ENCODE assay signal across 26 mouse cellular contexts in genomic region chr17:15115550-15115949, GRCm38 (mm10).
DNase-seq lines count a peak whose midpoint lies in the region; ATAC-seq and TF ChIP-seq lines count a peak whose summit lies in the region.
"Had no signal": no experiment of that assay in that cellular context is flagged by ENCODE, and none has a peak within 500 bp of the region (broad histone marks: within the 10 kb centered on the region; RNA-seq: fewer than 3 reads in every experiment).

No protein-coding gene starts in this region.

- ATAC-seq in kidney, embryonic 14.5 days (ENCODE audit: low FRiP score, low TSS enrichment) = no peak
- peak; percentile 73 for ATAC-seq in intestine, postnatal 0 days
- ATAC-seq: activated CD4-positive, CD25-positive, alpha-beta regulatory T cell, adult 4 months; CD4-positive, CD25-positive, alpha-beta regulatory T cell, adult 4 months; forebrain, embryonic 13.5 days; forebrain, embryonic 15.5 days; forebrain, postnatal 0 days had no signal

- H3K36me3 ChIP-seq in kidney, embryonic 14.5 days (ENCODE audit: control insufficient read depth, insufficient read depth, low read length) = no peaks in the 10 kb centered on the region
- H3K36me3 ChIP-seq in intestine, postnatal 0 days (ENCODE audit: control insufficient read depth, insufficient read depth) = no peaks in the 10 kb centered on the region
- H3K36me3 ChIP-seq: embryonic facial prominence, embryonic 10.5 days; embryonic facial prominence, embryonic 12.5 days; forebrain, embryonic 15.5 days; G1E had no signal

- H3K4me3 ChIP-seq in kidney, embryonic 14.5 days (ENCODE audit: low read length) = no peak overlapping the region
- no peak overlapping the region for H3K4me3 ChIP-seq in intestine, postnatal 0 days (ENCODE audit: low read depth, low read length)
- H3K4me3 ChIP-seq: embryonic facial prominence, embryonic 10.5 days; embryonic facial prominence, embryonic 12.5 days; forebrain, embryonic 13.5 days; forebrain, embryonic 15.5 days had no signal

- no peak overlapping the region for H3K9ac ChIP-seq in kidney, embryonic 14.5 days (ENCODE audit: low read depth, low read length)
- no peak overlapping the region for H3K9ac ChIP-seq in intestine, postnatal 0 days (ENCODE audit: low read depth, low read length)
- H3K9ac ChIP-seq: embryonic facial prominence, embryonic 12.5 days; forebrain, embryonic 13.5 days; forebrain, embryonic 15.5 days; forebrain, postnatal 0 days had no signal

- peak; percentile 4 for DNase-seq in embryo, embryonic 10.5 days (ENCODE audit: low spot score)
- DNase-seq in embryo, embryonic 9.5 days (ENCODE audit: extremely low spot score) = no peak
- DNase-seq in kidney, adult 9 months = peak; percentile 20
- DNase-seq in spleen, postnatal 4 days (ENCODE audit: low spot score in 2 of 2) = no peak
- DNase-seq: adrenal gland, adult 8-10 months; adrenal gland, postnatal 14 days; adrenal gland, postnatal 36 days; B cell, adult 2 months; cerebellum, adult 11-12 months; cerebellum, adult 2 months; cerebellum, adult 9-10 months; cerebellum, postnatal 10 days; cerebellum, postnatal 25 days; embryo, embryonic 11 days; forebrain, postnatal 0 days had no signal

- H3K27me3 ChIP-seq in kidney, embryonic 14.5 days (ENCODE audit: control insufficient read depth, insufficient read depth, low read length) = no peaks in the 10 kb centered on the region
- no peaks in the 10 kb centered on the region for H3K27me3 ChIP-seq in intestine, postnatal 0 days (replicated peaks; ENCODE audit: control insufficient read depth, insufficient read depth, low read length)
- H3K27me3 ChIP-seq: CH12.LX; embryonic facial prominence, embryonic 12.5 days; forebrain, embryonic 13.5 days; forebrain, embryonic 15.5 days; Patski had no signal

- 58% methylated on average over 3 of the region's 3 CpGs for WGBS in kidney, embryonic 14.5 days
- WGBS in intestine, postnatal 0 days = 48% methylated on average over 3 of the region's 3 CpGs

- H3K9me3 ChIP-seq in kidney, embryonic 14.5 days (ENCODE audit: control insufficient read depth, low read length) = no peaks in the 10 kb centered on the region
- H3K9me3 ChIP-seq in intestine, postnatal 0 days (ENCODE audit: control insufficient read depth) = no peaks in the 10 kb centered on the region
- H3K9me3 ChIP-seq: embryonic facial prominence, embryonic 10.5 days; embryonic facial prominence, embryonic 12.5 days; forebrain, embryonic 13.5 days; forebrain, embryonic 15.5 days; G1E had no signal

- H3K27ac ChIP-seq in kidney, embryonic 14.5 days (ENCODE audit: low read depth, low read length) = no peak overlapping the region
- no peak overlapping the region for H3K27ac ChIP-seq in intestine, postnatal 0 days (ENCODE audit: low read depth, low read length)
- H3K27ac ChIP-seq: embryonic facial prominence, embryonic 10.5 days; embryonic facial prominence, embryonic 12.5 days; forebrain, embryonic 13.5 days; forebrain, embryonic 15.5 days had no signal

- no peaks in the 10 kb centered on the region for H3K4me1 ChIP-seq in kidney, embryonic 14.5 days (ENCODE audit: control insufficient read depth, insufficient read depth, low read length)
- H3K4me1 ChIP-seq in intestine, postnatal 0 days (replicated peaks; ENCODE audit: control insufficient read depth, insufficient read depth, low read length) = no peaks in the 10 kb centered on the region
- H3K4me1 ChIP-seq: embryonic facial prominence, embryonic 12.5 days; forebrain, embryonic 13.5 days; forebrain, embryonic 15.5 days had no signal

- no peak for TF ChIP-seq CTCF in intestine, postnatal 0 days (IDR thresholded peaks at IDR 0.05; ENCODE audit: low read depth)

- no peak overlapping the region for H3K4me2 ChIP-seq in kidney, embryonic 14.5 days (replicated peaks; ENCODE audit: low read depth, low read length)
- H3K4me2 ChIP-seq in intestine, postnatal 0 days (replicated peaks; ENCODE audit: low read depth) = no peak overlapping the region
- H3K4me2 ChIP-seq: embryonic facial prominence, embryonic 12.5 days; forebrain, embryonic 13.5 days; forebrain, embryonic 15.5 days had no signal

Comparison
In these comparisons a context has a peak if more than half of its experiments do, and no peak if none do; other contexts are left out.
1. DNase-seq: peak in embryo, embryonic 10.5 days (single experiment) and kidney, adult 9 months (single experiment); none in embryo, embryonic 9.5 days (single experiment) and spleen, postnatal 4 days (0 of 2).